Mouse (Mus musculus) small intestine, adult 2 months (tissue): ENCODE measurements around the gene Vegfb.
A peak's percentile ranks its signal among the peaks of the same experiment; 100 is the strongest.

Source experiments
- CTCF ChIP-seq: fragments of 200-500 bp; IDR thresholded peaks from 2 replicates; pipeline ENCODE4 v1.5.1; 2012; ENCODE audit warnings: low read depth, mild to moderate bottlenecking, control low read depth, inconsistent platforms, low read length, moderate library complexity, mixed read lengths; ENCODE audit not compliant: insufficient replicate concordance, insufficient read length; ENCODE audit errors: extremely low read depth
- POLR2A ChIP-seq: fragments of 200-500 bp; IDR thresholded peaks from 2 replicates; pipeline ENCODE4 v1.6.1; 2012; ENCODE audit warnings: low read depth, mild to moderate bottlenecking, control low read depth, inconsistent platforms, low read length, moderate library complexity

GRCm38 (mm10) chr19:6942249-6942691 is 45.2 kb downstream of the Vegfb start, which contains the start of gene Gpr137:
- TF ChIP-seq POLR2A = peak; percentile 86
- TF ChIP-seq CTCF = no peak; the same call in 1 of the 2 replicates
